Mouse (Mus musculus) forelimb bud, embryonic 11.5 days (tissue): ENCODE results near the gene Gdpd5.
A peak's percentile ranks its signal among the peaks of the same experiment; 100 is the strongest.
"Not testable (repeated sequence)": the region's sequence is repeated elsewhere in the genome, so short reads cannot be mapped to it uniquely, and the experiment has no call there.

Experiments
- DNase-seq: peaks from one replicate; pipeline ENCODE4 v3.0.0-alpha.2; 2012; ENCODE audit warnings: low read depth, low spot score

The Gdpd5 gene

GRCm38 (mm10) chr7:99366716-99367115 lies 14.5 kb upstream of the Gdpd5 start:
- DNase-seq, result no peak

DNA sequence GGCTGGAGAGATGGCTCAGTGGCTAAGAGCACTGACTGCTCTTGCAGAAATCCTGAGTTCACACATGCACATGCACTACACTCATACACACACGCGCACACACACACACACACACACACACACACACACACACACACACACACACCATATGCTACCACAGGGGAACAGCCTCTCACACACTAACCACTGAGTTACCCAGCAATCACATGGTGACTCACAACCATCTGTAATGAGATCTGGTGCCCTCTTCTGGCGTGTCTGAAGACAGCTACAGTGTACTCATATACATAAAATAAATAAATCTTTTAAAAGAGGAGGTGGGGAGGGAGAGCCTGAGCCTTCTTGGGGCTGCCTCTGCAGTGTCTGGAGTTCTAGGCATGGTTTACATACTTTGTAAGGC lies 6.9 kb upstream of the Gdpd5 start:
- DNase-seq, result not testable (repeated sequence)

DNA sequence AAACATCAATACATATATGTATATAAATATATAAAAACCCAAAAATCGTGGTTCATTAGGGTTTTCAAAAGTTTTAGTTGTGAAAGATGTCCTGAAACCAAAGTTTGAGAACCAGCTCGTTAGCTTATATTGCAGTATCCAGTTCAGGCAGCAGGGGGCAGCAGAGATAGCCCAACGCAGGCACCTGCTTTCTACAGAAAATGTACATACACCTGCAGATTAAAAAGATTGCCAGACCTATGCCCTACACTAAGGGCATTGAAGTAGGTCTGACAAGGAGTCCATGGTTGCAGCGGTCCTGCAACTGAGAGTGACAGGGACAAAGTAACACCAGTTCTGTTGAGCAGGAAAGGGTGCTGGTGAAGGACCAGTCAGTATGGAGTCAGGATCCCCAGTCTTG lies 5.8 kb upstream of the Gdpd5 start:
- peak; percentile 76 for DNase-seq

DNA sequence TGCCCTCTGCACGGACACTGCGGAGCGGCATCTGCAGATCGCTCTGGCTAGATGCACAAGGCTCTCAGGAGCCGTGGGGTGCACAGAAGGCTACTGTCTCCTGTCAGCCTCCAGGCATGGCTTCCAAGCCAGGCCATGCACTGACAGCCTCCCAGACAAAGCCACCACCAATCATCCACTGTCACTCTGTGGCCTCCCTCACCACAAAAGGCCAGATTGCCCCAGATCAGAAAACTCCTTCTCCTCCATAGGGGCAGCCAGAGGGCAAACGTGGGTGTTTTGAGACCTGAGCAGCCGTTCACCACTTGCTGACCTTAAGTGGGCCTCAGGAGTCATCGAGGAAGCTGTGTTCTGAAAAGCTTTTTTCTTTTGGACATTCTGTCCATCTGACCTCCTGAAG lies 2.3 kb upstream of the Gdpd5 start:
- DNase-seq, result no peak

DNA sequence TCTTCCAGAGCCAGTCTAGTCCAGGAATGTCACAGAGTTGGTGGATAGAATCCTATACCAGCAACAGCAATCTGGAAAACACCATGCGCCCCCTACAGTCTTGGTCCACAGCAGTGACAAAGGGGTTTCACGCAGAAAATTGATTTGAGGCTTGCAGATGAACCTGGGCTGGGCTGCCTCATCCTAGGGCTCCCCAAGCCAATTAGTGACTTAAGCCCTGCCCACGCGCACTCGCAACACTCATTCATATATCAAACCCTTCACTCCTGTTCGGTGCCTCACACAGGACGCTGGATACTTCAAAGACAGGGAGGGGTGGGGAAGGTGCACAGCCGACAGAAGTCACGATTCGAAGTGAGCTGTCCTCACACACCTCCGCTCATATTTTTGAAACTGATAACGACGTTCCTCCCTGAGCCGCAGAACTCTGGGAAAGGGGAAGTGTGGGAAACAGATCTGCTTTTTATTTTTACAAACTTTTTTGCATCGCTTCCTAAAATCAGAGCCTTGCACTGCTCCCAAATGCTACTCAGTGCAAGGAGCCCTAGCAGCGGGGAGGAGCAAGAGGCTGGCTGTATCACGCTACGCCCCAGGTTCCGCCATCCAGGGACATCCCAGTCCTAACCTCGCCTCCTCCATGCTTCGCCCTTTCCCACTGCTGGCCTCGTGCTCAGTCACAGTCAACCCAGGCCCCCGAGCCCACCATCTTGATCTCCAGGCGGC lies 562 bp upstream of the Gdpd5 start:
- DNase-seq, result peak; percentile 73

DNA sequence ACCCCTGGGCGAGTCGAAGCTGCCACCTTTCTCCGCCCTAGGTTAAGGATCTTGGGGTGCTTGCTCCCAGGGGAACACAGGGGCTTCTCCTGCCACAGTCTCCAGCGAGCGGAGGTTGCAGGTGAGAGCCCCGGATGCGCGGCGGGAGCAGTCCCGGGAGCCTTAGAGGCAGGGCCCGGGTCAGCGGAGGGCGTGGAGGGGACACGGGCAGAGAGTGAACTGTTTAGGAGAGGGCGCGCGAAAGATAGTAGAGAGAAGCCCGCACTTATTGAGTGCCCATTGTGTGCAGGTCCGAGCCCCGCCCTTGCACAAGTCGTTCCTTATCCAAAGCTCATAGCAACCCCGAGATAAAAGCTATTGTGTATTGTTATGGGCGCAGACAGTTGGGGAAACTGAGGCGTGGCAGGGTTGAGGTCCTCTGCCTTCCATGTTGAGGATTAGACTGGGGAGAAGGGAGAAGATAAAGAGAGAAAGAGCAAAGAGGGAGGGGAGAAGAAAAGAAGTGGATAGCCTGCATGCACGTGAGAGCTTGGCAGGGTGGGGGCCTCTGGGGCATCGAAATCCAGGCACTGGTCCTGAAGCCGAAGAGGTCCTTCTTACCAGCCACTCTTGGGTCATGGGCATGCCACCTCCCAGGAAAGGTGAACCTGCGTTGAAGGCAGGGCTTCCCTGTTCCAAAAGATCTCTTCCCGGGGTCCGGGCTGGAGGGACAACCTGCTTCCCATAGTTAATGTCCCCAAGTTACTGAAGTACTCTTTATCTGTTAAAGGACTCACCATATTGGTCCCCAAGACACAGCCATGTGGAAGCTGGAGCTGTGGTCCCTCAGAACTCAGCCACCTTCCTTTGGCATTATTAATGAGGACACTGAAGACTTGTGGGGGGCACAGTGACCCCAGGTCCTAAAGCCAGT lies 1.1 kb downstream of the Gdpd5 start:
- no peak for DNase-seq

- DNase-seq, result no peak
Observed at GRCm38 (mm10) chr7:99383246-99383645, 2.0 kb downstream of the Gdpd5 start.

- DNase-seq, result no peak
Observed at GRCm38 (mm10) chr7:99384101-99384611, 2.9 kb downstream of the Gdpd5 start.

- no peak for DNase-seq
Observed at GRCm38 (mm10) chr7:99386030-99386429, 4.8 kb downstream of the Gdpd5 start.

- DNase-seq, result no peak
Observed at GRCm38 (mm10) chr7:99386811-99387210, 5.6 kb downstream of the Gdpd5 start.

DNA sequence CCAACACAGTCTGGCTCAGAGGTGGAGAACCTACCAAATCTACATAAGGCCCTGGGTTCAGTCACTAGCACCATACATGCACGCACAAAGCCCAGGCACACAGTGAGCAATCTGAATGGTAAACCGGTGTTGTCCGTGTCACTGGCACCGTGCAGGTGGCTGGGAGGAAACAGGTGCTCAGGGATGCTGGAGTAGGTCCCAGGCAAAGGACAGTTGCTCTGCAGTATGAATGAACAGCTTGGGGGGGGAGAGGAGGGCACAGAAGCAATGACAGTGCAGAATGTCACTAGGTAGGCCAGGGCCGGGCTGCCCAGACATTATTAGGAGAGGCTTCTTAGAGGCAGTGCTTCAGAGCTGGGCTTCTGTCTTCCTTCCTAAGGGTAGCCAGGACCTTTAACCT lies 6.1 kb downstream of the Gdpd5 start:
- DNase-seq, result no peak

DNA sequence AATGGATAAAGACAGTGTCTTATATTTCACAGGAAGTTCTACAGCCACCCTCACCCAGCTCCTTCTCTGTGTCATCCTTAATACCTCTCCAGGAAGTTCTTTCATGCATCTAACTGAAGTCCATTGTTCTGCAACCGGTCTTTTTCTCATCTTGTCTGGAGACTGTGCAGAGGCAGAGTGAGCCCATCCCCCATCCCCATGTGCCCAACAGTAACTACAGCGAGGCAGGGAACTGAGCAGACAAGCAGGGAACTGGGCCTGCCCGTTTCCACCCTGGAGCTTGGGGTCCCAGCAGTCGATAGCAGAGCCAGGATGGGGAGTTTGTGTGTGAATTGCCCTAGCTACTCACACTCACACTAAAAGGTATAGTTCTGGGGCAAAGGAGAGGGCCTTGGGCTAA lies 9.3 kb downstream of the Gdpd5 start:
- DNase-seq, result no peak

DNA sequence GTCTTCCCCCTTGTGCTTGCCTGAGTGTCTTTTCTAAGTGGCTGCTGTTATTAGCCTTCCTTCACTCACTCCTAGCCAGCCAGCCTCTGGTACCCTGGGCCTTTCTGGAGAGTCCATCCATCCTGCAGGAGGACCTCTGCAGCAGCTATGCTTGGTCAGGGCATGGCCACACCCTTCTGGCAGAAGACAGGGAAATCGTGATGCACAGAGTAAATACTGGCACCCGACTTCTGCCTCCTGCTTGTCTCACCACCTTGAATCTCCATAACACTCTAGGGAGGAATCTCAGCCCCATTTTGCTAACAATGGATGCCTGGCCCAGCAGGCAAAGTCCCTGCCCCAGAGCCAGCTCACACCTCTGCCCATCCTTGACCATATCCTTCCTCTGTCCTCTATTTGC lies 11.5 kb downstream of the Gdpd5 start:
- no peak for DNase-seq

DNA sequence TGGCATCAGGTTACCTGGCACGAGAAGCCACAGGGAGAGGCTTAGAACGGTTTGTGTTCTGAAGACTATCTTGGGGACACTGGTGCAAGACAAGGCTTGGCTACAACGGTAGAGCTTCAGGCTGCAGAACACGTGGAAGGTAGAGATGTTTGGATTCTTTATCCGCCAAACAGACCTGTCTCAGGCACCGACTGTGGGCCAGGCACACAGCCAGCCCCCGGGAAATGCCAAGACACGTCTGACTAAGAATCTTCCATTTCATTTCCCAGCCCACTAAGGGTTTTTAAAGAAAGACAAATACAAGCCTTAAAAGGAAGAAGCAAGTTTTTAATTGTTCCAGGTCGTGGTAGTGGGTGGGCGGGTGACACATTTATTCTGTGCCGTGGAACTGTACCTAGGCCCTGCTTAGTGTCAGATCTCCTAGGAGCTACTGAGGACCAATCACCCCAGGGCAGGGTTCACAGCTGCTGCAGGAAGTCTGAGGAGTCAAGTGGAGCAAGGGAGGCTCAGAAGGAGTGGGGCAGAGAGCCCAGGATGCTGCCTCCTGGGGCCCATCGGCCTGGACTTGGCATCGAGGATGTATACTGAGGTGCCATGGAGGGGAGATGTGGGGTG lies 12.6 kb downstream of the Gdpd5 start:
- no peak for DNase-seq

- DNase-seq, result no peak
Observed at GRCm38 (mm10) chr7:99395385-99395784, 14.2 kb downstream of the Gdpd5 start.

- no peak for DNase-seq
Observed at GRCm38 (mm10) chr7:99395908-99396616, 14.8 kb downstream of the Gdpd5 start.

- DNase-seq, result no peak
Observed at GRCm38 (mm10) chr7:99396994-99397659, 15.9 kb downstream of the Gdpd5 start.

DNA sequence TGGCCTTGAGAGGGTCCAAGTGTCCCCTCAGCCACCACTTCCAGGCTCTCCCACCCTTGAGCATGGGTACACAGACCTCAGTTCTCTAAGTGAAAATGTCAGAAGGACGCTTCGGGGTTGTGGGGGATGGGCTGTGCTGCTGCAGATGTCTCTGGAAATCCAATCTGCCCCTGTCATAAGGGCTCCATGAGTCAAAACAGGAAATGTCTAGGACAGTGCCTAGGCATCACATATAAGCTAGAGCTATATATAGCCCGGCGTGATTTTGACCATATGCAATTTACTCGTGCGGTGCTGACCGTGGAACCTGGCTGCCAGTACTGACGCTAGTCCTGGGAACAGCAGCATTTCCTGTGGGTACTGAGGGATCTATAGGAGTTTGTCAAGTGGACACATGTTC lies 20.2 kb downstream of the Gdpd5 start:
- DNase-seq, result no peak

GRCm38 (mm10) chr7:99402477-99402876 lies 21.3 kb downstream of the Gdpd5 start:
- no peak for DNase-seq

DNA sequence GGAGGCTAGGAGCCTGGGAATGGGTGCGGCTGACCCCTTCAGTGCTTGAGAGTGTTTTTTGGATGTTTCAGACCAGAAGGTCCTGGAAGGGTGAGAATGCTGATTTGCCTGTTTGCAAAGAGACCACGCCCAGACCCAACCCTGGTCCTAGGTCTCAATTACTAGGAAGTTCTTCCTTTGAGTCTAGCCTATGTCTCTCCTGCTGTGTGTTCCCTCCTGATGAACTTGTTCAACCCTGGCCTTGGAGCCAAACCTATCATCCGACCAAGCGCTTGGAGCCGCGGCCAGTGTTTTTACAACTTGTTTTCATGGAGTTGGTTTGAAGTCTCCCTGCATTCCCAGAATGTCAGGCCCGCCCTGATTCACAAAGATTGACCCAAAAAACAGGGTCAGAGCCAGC lies 22.0 kb downstream of the Gdpd5 start:
- no peak for DNase-seq
